Mouse (Mus musculus): ENCODE measurements around the gene Ppp1r12c. TPM values are rescaled to one million over a fixed set of nuclear protein-coding genes. Genes with fewer than 3 reads are reported as not detected.

Gene Ppp1r12c
- polyA plus RNA-seq, 1 experiment from 2014 or later: 32.7 TPM

Small RNA genes within 50 kb of the gene (microRNA-seq; reads per million reads assigned to microRNA genes)
- not detected for gene Gm24605

Other genes starting within 250 kb of the Ppp1r12c start
- gene Ncr1, start 164.0 kb downstream of the Ppp1r12c start, polyA plus RNA-seq (2014; fragmentation: Nextera tagmentation; extraction: Ambion mirVana): not detected in 2 replicates
- 0.69 and 0.83 TPM in 2 replicates for gene Gp6, start 103.9 kb downstream of the Ppp1r12c start, polyA plus RNA-seq (2014; fragmentation: Nextera tagmentation; extraction: Ambion mirVana)
- gene Rdh13, start 56.0 kb downstream of the Ppp1r12c start, polyA plus RNA-seq (2014; fragmentation: Nextera tagmentation; extraction: Ambion mirVana): 30.6 and 30.9 TPM in 2 replicates
- 3.1 and 3.8 TPM in 2 replicates for gene Eps8l1, start 41.0 kb downstream of the Ppp1r12c start, polyA plus RNA-seq (2014; fragmentation: Nextera tagmentation; extraction: Ambion mirVana)
- 6.6 and 8.1 TPM in 2 replicates for gene Tnnt1, start 14.7 kb upstream of the Ppp1r12c start, polyA plus RNA-seq (2014; fragmentation: Nextera tagmentation; extraction: Ambion mirVana)
- gene Tnni3, start 22.5 kb upstream of the Ppp1r12c start, polyA plus RNA-seq (2014; fragmentation: Nextera tagmentation; extraction: Ambion mirVana): 0.97 and 1.7 TPM in 2 replicates
- 0.85 and 1.1 TPM in 2 replicates for gene Dnaaf3, start 30.8 kb upstream of the Ppp1r12c start, polyA plus RNA-seq (2014; fragmentation: Nextera tagmentation; extraction: Ambion mirVana)
- gene Syt5, start 45.9 kb upstream of the Ppp1r12c start, polyA plus RNA-seq (2014; fragmentation: Nextera tagmentation; extraction: Ambion mirVana): 10.4 and 10.5 TPM in 2 replicates
- not detected in 2 replicates for gene Ptprh, start 102.4 kb upstream of the Ppp1r12c start, polyA plus RNA-seq (2014; fragmentation: Nextera tagmentation; extraction: Ambion mirVana)
- gene Tmem86b, start 129.7 kb upstream of the Ppp1r12c start, polyA plus RNA-seq (2014; fragmentation: Nextera tagmentation; extraction: Ambion mirVana): 2.4 and 3.6 TPM in 2 replicates
- gene Ppp6r1, start 157.3 kb upstream of the Ppp1r12c start, polyA plus RNA-seq (2014; fragmentation: Nextera tagmentation; extraction: Ambion mirVana): 4.4 and 6.1 TPM in 2 replicates
- gene Hspbp1, start 183.4 kb upstream of the Ppp1r12c start, polyA plus RNA-seq (2014; fragmentation: Nextera tagmentation; extraction: Ambion mirVana): 111 and 113 TPM in 2 replicates
- 2.3 and 3.2 TPM in 2 replicates for gene Brsk1, start 188.9 kb upstream of the Ppp1r12c start, polyA plus RNA-seq (2014; fragmentation: Nextera tagmentation; extraction: Ambion mirVana)
- not detected in 2 replicates for gene Tmem150b, start 223.6 kb upstream of the Ppp1r12c start, polyA plus RNA-seq (2014; fragmentation: Nextera tagmentation; extraction: Ambion mirVana)
- 65.4 and 71.5 TPM in 2 replicates for gene Kmt5c, start 238.4 kb upstream of the Ppp1r12c start, polyA plus RNA-seq (2014; fragmentation: Nextera tagmentation; extraction: Ambion mirVana)